Comparison of ENCODE assay signal across 26 mouse cellular contexts in genomic region chr6:113827309-113827708, GRCm38 (mm10).
DNase-seq lines count a peak whose midpoint lies in the region; ATAC-seq and TF ChIP-seq lines count a peak whose summit lies in the region.
"Had no signal": no experiment of that assay in that cellular context is flagged by ENCODE, and none has a peak within 500 bp of the region (broad histone marks: within the 10 kb centered on the region; RNA-seq: fewer than 3 reads in every experiment).

No protein-coding gene starts in this region.

- no peaks in the 10 kb centered on the region for H3K27me3 ChIP-seq in forebrain, postnatal 0 days (ENCODE audit: insufficient read depth, low read length)
- H3K27me3 ChIP-seq in forebrain, embryonic 14.5 days (replicated peaks; ENCODE audit: control insufficient read depth, insufficient read depth, low read length), result no peaks in the 10 kb centered on the region
- H3K27me3 ChIP-seq in midbrain, embryonic 16.5 days (ENCODE audit: control insufficient read depth, insufficient read depth, low read depth, low read length), result no peaks in the 10 kb centered on the region
- H3K27me3 ChIP-seq in midbrain, embryonic 13.5 days, result no peaks in the 10 kb centered on the region
- H3K27me3 ChIP-seq: kidney, embryonic 15.5 days; limb, embryonic 15.5 days; liver, embryonic 15.5 days had no signal

- WGBS in forebrain, postnatal 0 days, result 78% methylated on average over 4 of the region's 4 CpGs
- WGBS in forebrain, embryonic 14.5 days, result 84% methylated on average over 4 of the region's 4 CpGs
- WGBS in midbrain, embryonic 16.5 days, result 67% methylated on average over 4 of the region's 4 CpGs
- 80% methylated on average over 4 of the region's 4 CpGs for WGBS in midbrain, embryonic 13.5 days

- H3K9ac ChIP-seq in forebrain, postnatal 0 days, result no peak overlapping the region
- H3K9ac ChIP-seq in forebrain, embryonic 14.5 days (ENCODE audit: low read length), result no peak overlapping the region
- H3K9ac ChIP-seq in midbrain, embryonic 16.5 days (ENCODE audit: low read depth, low read length), result no peak overlapping the region
- no peak overlapping the region for H3K9ac ChIP-seq in midbrain, embryonic 13.5 days (replicated peaks)
- H3K9ac ChIP-seq: heart, embryonic 13.5 days; kidney, embryonic 15.5 days; limb, embryonic 15.5 days; liver, embryonic 15.5 days had no signal

- no peak overlapping the region for H3K27ac ChIP-seq in forebrain, postnatal 0 days (ENCODE audit: low read depth, low read length)
- no peak overlapping the region for H3K27ac ChIP-seq in forebrain, embryonic 14.5 days (ENCODE audit: low read depth, low read length)
- peak overlapping the region; percentile 43; the same call in 1 of the 2 replicates for H3K27ac ChIP-seq in layer of hippocampus, adult 2 months
- no peak overlapping the region for H3K27ac ChIP-seq in midbrain, embryonic 16.5 days (ENCODE audit: low read length)
- no peak overlapping the region for H3K27ac ChIP-seq in midbrain, embryonic 13.5 days
- H3K27ac ChIP-seq: heart, embryonic 13.5 days; kidney, embryonic 15.5 days; limb, embryonic 15.5 days; liver, embryonic 15.5 days had no signal

- H3K9me3 ChIP-seq in forebrain, postnatal 0 days (ENCODE audit: low read length), result no peaks in the 10 kb centered on the region
- H3K9me3 ChIP-seq in forebrain, embryonic 14.5 days (replicated peaks; ENCODE audit: control insufficient read depth, low read length), result no peaks in the 10 kb centered on the region
- H3K9me3 ChIP-seq in midbrain, embryonic 16.5 days (replicated peaks; ENCODE audit: control insufficient read depth, low read length, poor library complexity, severe bottlenecking), result no peaks in the 10 kb centered on the region
- no peaks in the 10 kb centered on the region for H3K9me3 ChIP-seq in midbrain, embryonic 13.5 days
- H3K9me3 ChIP-seq: heart, embryonic 13.5 days; kidney, embryonic 15.5 days; limb, embryonic 15.5 days; liver, embryonic 15.5 days had no signal

- H3K36me3 ChIP-seq in forebrain, postnatal 0 days (ENCODE audit: insufficient read depth), result no peaks in the 10 kb centered on the region
- no peaks in the 10 kb centered on the region for H3K36me3 ChIP-seq in forebrain, embryonic 14.5 days (ENCODE audit: control insufficient read depth, insufficient read depth, low read length)
- no peaks in the 10 kb centered on the region for H3K36me3 ChIP-seq in midbrain, embryonic 16.5 days (ENCODE audit: control insufficient read depth, insufficient read depth, low read length)
- H3K36me3 ChIP-seq in midbrain, embryonic 13.5 days, result no peaks in the 10 kb centered on the region
- H3K36me3 ChIP-seq: heart, embryonic 13.5 days; kidney, embryonic 15.5 days; limb, embryonic 15.5 days; liver, embryonic 15.5 days had no signal

- H3K4me3 ChIP-seq in forebrain, postnatal 0 days (ENCODE audit: low read depth, low read length), result no peak overlapping the region
- H3K4me3 ChIP-seq in forebrain, embryonic 14.5 days (ENCODE audit: low read depth, low read length), result no peak overlapping the region
- no peak overlapping the region for H3K4me3 ChIP-seq in layer of hippocampus, adult 2 months
- no peak overlapping the region for H3K4me3 ChIP-seq in midbrain, embryonic 16.5 days (ENCODE audit: low read depth, low read length)
- H3K4me3 ChIP-seq in midbrain, embryonic 13.5 days (replicated peaks), result no peak overlapping the region
- H3K4me3 ChIP-seq: heart, embryonic 13.5 days; kidney, embryonic 15.5 days; limb, embryonic 15.5 days; liver, embryonic 15.5 days had no signal

- no peak overlapping the region for H3K4me2 ChIP-seq in forebrain, postnatal 0 days (ENCODE audit: low read depth)
- no peak overlapping the region for H3K4me2 ChIP-seq in forebrain, embryonic 14.5 days (ENCODE audit: low read length)
- H3K4me2 ChIP-seq in midbrain, embryonic 16.5 days (ENCODE audit: low read length), result no peak overlapping the region
- H3K4me2 ChIP-seq in midbrain, embryonic 13.5 days (replicated peaks), result no peak overlapping the region
- H3K4me2 ChIP-seq: heart, embryonic 13.5 days; kidney, embryonic 15.5 days; limb, embryonic 15.5 days; liver, embryonic 15.5 days had no signal

- DNase-seq in forebrain, postnatal 0 days, result peak; percentile 35
- no peak for DNase-seq in forebrain, embryonic 14.5 days (ENCODE audit: low spot score)
- peak in 1 of 2 experiments; percentile 22 for DNase-seq in layer of hippocampus, adult 2 months (ENCODE audit: low spot score in 2 of 2)
- DNase-seq in layer of hippocampus, adult 9-10 months (ENCODE audit: low spot score), result no peak
- DNase-seq in right cerebral cortex, postnatal 36 days (ENCODE audit: low spot score in 2 of 2), result peak; percentile 26 to 48
- no peak for DNase-seq in kidney, postnatal 14 days
- DNase-seq: adrenal gland, postnatal 10 days; cerebellum, adult 11-12 months; embryo, embryonic 11 days; gastrocnemius, postnatal 10 days; heart, adult 18-20 months; heart, postnatal 4 days; retina, postnatal 1 day; thymus, adult 18-20 months; thymus, postnatal 4 days had no signal

- peaks cover 5% of the 10 kb centered on the region; the same call in 1 of the 2 replicates for H3K4me1 ChIP-seq in forebrain, postnatal 0 days (ENCODE audit: insufficient read depth)
- H3K4me1 ChIP-seq in forebrain, embryonic 14.5 days (ENCODE audit: control insufficient read depth, insufficient read depth, low read length), result no peaks in the 10 kb centered on the region
- H3K4me1 ChIP-seq in midbrain, embryonic 16.5 days (ENCODE audit: control insufficient read depth, insufficient read depth, low read length), result peaks cover 9% of the 10 kb centered on the region; the same call in 1 of the 2 replicates
- 0 out of 2 replicates have a peak, but pooled peaks cover 5% of the 10 kb centered on the region for H3K4me1 ChIP-seq in midbrain, embryonic 13.5 days (replicated peaks)
- H3K4me1 ChIP-seq: heart, embryonic 13.5 days; kidney, embryonic 15.5 days; limb, embryonic 15.5 days; liver, embryonic 15.5 days had no signal

- no peak for TF ChIP-seq CTCF in forebrain, postnatal 0 days (IDR thresholded peaks at IDR 0.05; ENCODE audit: low read depth)
- no peak for TF ChIP-seq CTCF in layer of hippocampus, adult 2 months (conservative IDR thresholded peaks at IDR 0.05)

- ATAC-seq in forebrain, postnatal 0 days, result peak; percentile 80
- ATAC-seq in forebrain, embryonic 14.5 days, result no peak
- peak; percentile 37; the same call in 1 of the 2 replicates for ATAC-seq in midbrain, embryonic 16.5 days
- no peak for ATAC-seq in midbrain, embryonic 13.5 days
- ATAC-seq: activated CD4-positive, CD25-positive, alpha-beta regulatory T cell, adult 4 months; CD4-positive, CD25-positive, alpha-beta regulatory T cell, adult 4 months; forebrain, embryonic 16.5 days; intestine, embryonic 16.5 days; Patski had no signal

Comparison
In these comparisons a context has a peak if more than half of its experiments do, and no peak if none do; other contexts are left out.
1. ATAC-seq: peak in forebrain, postnatal 0 days (single experiment) and midbrain, embryonic 16.5 days (single experiment); none in forebrain, embryonic 14.5 days (single experiment) and midbrain, embryonic 13.5 days (single experiment).
2. DNase-seq: peak in forebrain, postnatal 0 days (single experiment) and right cerebral cortex, postnatal 36 days (2 of 2); none in forebrain, embryonic 14.5 days (single experiment), layer of hippocampus, adult 9-10 months (single experiment) and kidney, postnatal 14 days (single experiment).